Mouse (Mus musculus): Measurements from ENCODE around the gene Car9.

The Car9 gene

GRCm38 (mm10) chr4:43493846-43494240 is 12.9 kb upstream of the Car9 start:
- no peak for DNase-seq (ENCODE audit: low spot score in 2 of 2)

- no peak for DNase-seq (ENCODE audit: low spot score in 2 of 2)
Measured at GRCm38 (mm10) chr4:43496587-43496986, 10.2 kb upstream of the Car9 start.

GRCm38 (mm10) chr4:43497405-43497804 is 9.4 kb upstream of the Car9 start:
- DNase-seq (ENCODE audit: low spot score in 2 of 2): no peak

GRCm38 (mm10) chr4:43497946-43498345 is 8.8 kb upstream of the Car9 start:
- DNase-seq (ENCODE audit: low spot score in 2 of 2): no peak

DNA sequence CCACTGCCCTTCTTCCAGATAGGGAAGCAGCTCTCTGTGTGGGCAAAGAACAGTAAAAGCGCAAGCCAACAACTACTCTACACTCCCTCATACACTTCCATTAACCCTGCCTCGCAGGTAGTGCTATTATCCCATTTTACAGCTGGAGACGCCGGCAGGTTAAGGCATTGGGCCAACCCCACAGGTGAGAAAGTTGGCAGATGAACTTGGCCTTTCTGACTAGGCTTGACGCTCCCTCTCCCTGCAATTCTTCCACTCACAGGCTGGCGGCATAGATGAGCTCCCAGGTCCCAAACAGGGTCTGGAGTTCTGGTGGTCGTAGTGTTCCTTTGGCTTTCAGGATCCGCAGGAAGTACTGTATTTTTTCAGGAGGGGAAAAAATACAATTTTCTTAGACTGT is 7.8 kb upstream of the Car9 start:
- DNase-seq (ENCODE audit: low spot score in 2 of 2): no peak

DNA sequence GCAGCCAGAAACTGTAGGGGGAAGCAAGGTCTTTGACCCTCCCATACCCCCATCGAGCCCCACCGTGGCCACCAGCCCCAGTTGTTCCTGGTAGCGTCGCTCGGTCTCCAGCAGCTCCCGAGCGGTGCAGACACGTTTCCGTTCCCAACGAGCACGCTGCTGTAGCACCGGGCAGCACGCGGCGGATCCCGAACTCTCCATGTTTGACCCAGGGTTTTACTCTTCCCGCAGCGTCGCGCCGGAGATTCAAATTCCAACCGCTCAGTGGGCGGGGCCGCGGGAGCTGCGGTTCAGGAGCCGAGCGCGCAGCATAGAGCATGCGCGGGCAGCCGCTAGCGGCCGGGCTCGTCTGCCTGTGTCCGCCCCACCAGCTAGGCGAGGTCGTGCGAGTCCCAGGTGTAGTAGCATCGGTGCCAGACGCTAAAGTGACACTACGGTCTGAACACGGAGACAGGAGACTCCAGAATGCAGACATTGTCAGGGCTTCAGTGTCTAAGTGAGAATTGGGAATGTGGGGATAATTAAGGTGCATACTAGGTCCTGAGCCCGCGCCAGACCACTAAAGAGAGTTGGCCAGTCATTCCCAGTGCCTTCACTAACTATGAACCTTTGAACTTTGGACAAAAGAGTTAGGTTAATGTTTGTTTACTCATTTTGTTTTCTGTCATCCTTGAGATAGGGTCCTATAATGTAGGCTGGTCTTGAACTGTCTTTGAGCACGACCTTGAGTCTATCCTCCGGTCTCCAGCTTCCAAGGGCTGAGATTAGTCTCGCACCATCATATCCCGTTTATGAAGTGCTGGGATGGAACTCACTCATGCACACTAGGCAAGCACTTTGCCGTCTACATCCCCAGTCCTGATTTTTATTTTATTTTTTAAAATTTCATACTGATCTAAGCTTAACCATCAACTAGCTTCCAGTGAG is 7.1 kb upstream of the Car9 start, which contains the start of gene Arhgef39:
Gene Arhgef39 (minus strand): TSS at position 289 of the 927 bp plus-strand sequence.
- DNase-seq (ENCODE audit: low spot score in 2 of 2): peak in 1 of 2 experiments; percentile 73

- DNase-seq (ENCODE audit: low spot score in 2 of 2): no peak
Measured at GRCm38 (mm10) chr4:43503041-43503440, 3.7 kb upstream of the Car9 start.

- DNase-seq (ENCODE audit: low spot score in 2 of 2): no peak
Measured at GRCm38 (mm10) chr4:43503506-43503905, 3.3 kb upstream of the Car9 start.

- no peak for DNase-seq (ENCODE audit: low spot score in 2 of 2)
Measured at GRCm38 (mm10) chr4:43504269-43504668, 2.5 kb upstream of the Car9 start.

DNA sequence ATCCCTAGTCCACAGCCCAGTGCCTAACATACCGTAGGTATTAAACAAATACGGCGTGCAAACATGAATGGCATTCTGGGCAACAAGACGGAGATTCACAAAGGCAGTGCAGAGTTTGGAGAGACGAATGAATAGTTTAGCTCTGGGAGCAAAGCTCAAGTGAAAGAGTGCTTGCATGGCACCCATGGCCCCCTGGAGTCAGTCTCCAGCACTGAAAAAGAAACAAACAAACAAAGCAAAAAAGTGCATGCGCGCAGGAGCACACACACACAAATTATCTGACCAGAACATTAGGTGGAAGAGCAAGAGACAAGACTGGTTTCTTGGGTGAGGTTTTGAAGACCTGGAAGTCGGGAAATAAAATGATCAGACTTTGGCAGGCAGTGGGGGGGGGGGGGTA is 692 bp upstream of the Car9 start:
- no peak for DNase-seq (ENCODE audit: low spot score in 2 of 2)

GRCm38 (mm10) chr4:43507938-43508665 is 1.3 kb downstream of the Car9 start:
- no peak for DNase-seq (ENCODE audit: low spot score in 2 of 2)

- DNase-seq (ENCODE audit: low spot score in 2 of 2): no peak
Measured at GRCm38 (mm10) chr4:43508666-43508997, 1.9 kb downstream of the Car9 start.

- no peak for DNase-seq (ENCODE audit: low spot score in 2 of 2)
Measured at GRCm38 (mm10) chr4:43509109-43509508, 2.3 kb downstream of the Car9 start.

DNA sequence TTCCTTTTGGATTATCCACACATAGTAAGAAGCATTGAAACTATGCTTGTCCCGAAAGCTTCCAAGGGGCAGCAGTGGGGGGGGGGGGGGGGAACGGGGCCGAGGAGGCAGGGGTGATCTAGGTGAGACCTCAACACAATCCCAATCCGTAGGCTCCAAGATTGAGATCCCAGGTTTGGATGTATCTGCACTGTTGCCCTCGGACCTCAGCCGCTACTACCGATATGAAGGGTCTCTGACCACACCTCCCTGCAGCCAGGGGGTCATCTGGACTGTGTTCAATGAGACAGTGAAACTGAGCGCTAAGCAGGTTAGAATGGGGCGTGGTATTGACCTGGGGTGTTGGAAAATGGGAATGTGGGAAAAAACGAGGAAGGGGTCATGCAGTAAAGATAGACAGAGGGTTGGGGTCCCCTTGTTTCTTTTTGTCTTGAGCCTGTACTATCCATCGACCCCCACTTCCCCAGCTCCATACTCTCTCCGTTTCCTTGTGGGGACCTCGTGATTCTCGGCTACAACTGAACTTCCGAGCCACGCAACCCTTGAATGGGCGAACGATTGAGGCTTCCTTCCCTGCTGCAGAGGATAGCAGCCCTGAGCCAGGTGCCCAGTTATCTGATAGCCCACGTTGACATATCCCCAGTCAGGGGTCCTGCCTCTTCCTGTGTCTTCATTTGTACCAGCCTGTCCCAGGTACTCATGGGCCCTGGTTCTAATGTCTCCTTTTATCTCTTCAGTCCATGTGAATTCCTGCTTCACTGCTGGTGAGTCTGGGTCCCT is 5.1 kb downstream of the Car9 start:
- no peak for DNase-seq (ENCODE audit: low spot score in 2 of 2)

DNA sequence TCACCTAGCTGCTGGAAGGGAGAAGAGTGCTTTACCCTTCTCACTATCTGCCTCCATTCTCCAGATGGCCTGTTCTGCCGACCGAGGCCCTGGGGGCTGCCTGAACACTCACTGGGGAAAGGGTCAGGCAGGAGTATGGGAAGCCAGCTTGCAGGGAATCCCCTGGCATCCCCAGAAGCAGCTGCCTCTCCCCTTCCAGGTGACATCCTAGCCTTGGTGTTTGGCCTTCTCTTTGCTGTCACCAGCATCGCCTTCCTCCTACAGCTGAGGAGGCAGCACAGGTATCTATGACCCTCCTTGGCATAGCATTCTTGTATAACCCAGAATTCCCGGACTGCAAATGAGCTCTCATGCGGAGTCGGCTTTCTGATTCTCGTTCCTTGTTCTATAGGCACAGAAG is 5.9 kb downstream of the Car9 start:
- no peak for DNase-seq (ENCODE audit: low spot score in 2 of 2)

DNA sequence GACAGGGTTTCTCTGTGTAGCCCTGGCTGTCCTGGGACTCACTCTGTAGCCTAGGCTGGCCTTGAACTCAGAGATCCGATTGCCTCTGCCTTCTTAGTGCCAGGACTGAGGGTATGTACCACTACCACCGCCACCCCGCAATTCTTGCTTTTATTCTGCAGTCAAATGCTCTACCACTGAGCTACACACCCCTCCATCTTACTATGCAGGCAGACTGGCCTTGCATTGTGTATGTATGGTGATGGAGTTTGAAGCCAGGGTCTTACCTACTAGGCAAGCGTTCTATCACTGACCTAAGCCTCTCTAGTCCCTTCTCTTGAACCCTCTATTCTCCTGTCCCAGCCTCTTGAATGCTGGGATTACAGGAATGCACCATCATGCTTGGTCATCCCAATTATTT is 6.5 kb downstream of the Car9 start:
- no peak for DNase-seq (ENCODE audit: low spot score in 2 of 2)

DNA sequence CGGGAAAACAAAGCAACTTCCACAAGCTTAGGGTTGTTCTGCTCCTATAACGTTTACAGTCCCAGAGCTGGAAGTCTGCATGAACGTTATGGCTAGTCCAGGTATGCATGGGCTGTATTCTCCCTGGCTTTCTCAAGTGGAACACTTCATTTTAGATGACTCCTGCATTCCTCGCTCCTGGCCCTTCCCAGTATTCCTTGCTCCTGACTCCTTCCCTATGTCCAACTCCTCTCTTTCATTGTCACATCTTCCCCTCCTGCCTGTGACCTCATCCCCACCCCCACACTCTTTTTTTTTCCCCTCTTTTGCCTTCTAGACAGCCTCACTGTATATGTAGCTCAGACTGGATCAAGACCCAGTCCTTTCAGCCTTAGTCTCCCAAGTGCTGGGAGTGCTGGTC is 7.0 kb downstream of the Car9 start:
- no peak for DNase-seq (ENCODE audit: low spot score in 2 of 2)

DNA sequence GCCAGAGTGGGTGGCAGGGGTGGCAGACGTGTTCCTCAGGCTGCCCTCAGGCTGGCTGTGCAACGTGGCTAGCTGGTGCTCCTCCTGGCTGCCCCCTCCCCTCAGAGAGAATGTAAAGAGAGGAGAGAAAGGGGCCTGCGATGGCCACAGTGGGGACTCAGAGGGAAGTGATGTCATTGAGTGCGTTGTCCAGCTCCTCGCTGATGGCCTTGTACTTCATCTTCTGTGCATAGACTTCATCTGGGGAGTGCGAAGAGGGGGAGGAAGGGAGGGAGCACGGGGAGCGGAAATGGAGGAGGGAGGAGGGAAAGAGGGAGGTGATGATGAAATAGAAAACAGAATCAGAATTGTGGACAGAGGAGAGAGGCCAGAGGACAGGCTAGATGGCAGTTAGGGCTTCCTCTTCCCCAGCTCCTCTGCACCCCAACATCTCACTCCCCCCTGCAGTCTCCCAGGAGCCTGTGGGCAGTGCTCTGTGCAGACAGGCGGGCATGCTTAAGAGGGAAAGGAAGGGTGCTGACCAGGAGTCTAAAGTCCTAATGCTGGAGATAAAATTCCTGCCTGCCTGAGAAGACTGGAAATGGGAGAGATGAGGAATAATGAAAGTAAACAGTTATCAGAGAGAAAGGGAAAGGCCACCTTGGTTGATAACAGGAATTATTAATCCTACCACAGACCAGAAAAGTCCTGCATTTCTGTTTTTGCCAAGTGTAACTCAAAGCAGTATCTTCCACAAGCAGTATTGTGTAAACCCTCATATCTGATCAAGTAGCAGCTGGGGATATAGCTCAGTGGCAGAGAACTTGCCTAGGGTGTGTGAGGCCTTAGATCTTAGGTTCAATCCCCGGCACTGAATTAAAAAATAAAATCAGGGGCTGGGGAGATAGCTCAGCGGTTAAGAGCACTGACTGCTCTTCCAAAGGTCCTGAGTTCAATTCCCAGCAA is 9.3 kb downstream of the Car9 start:
- no peak for DNase-seq (ENCODE audit: low spot score in 2 of 2)

DNA sequence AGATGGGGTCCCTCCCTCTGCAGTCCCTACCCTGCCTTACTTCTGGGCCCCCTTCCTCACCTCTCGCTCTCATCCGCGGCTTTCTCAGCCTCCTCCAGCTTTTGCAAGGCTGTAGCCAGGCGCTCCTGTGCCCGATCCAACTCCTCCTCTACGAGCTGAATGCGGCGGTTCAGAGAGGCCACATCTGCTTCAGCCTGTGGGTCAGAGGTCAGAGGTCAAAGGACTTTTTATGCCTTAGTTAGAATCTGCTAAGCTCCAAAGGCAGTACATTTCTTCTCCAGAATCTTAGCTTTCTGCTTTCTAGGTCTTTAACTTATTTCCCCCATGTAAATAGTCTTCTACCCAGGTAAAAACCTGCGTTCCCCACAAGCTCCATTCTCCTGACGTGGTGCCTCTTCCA is 12.8 kb downstream of the Car9 start:
- DNase-seq (ENCODE audit: low spot score in 2 of 2): no peak

- DNase-seq (ENCODE audit: low spot score in 2 of 2): peak in 1 of 2 experiments; percentile 87
Measured at GRCm38 (mm10) chr4:43519956-43520355, 13.2 kb downstream of the Car9 start.

DNA sequence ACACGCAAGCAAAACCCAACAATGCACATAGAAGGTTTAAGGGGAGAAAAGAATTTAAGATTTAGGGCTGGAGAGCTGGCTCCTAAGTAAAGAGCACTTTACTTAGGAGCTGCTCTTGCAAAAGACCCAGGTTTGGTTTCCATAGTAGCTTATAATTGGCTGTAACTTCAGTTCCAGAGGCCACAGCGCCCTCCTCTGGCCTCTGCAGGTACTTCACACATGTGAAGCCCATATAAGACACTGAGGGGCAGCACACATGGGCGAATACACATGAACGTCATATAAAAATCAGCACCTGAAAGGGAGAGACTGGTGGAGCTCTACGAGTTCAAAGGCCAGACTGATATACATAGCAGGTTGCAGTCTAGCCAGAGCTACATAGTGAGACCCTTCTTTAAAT is 21.1 kb downstream of the Car9 start:
- no peak for DNase-seq (ENCODE audit: low spot score in 2 of 2)

All from frontal cortex, postnatal 10 days (tissue).